Mouse (Mus musculus) MEL (cell line): ENCODE measurements around the gene Pdxk. TPM values are rescaled to one million over a fixed set of nuclear protein-coding genes. Genes with fewer than 3 reads are reported as not detected.

Experiments used
- DNase-seq: peaks from one replicate; pipeline ENCODE4 v3.0.0; 2011; ENCODE audit warnings: low read depth, low spot score
- H3K27ac ChIP-seq: 2 replicates; pipeline ENCODE4 v1.5.1; 2012; ENCODE audit warnings: low read depth, mild to moderate bottlenecking, control low read depth, low read length, moderate library complexity; ENCODE audit not compliant: control insufficient read depth
- H3K27me3 ChIP-seq, 2 experiments: fragments of 150-350 bp in 1 of 2; sonication (generic) in 1 of 2; 2 replicates each; pipeline ENCODE4 v1.6.1; 2012; ENCODE audit warnings: low read length in 2 of 2, mild to moderate bottlenecking in 2 of 2, improper control_type of control experiment in 1 of 2, moderate library complexity in 1 of 2; ENCODE audit not compliant: insufficient read depth in 2 of 2, control insufficient read depth in 1 of 2
- H3K36me3 ChIP-seq, 2 experiments: 2 replicates each; pipeline ENCODE4 v1.6.1; 2012 to 2014; ENCODE audit warnings: low read length in 2 of 2, improper control_type of control experiment in 1 of 2, inconsistent platforms in 1 of 2, mild to moderate bottlenecking in 1 of 2; ENCODE audit not compliant: insufficient read depth in 2 of 2, control insufficient read depth in 1 of 2
- H3K4me1 ChIP-seq, 2 experiments: fragments of 150-350 bp in 1 of 2; sonication (generic) in 1 of 2; 2 replicates each; pipeline ENCODE4 v1.6.1; 2012; ENCODE audit warnings: low read length in 2 of 2, improper control_type of control experiment in 1 of 2, mild to moderate bottlenecking in 1 of 2; ENCODE audit not compliant: insufficient read depth in 2 of 2, control insufficient read depth in 1 of 2
- H3K4me3 ChIP-seq, 2 experiments: fragments of 150-350 bp in 1 of 2; sonication (generic) in 1 of 2; 2 replicates each; pipeline ENCODE4 v1.5.1; 2012; ENCODE audit warnings: low read depth in 2 of 2, low read length in 2 of 2, mild to moderate bottlenecking in 2 of 2, moderate library complexity in 2 of 2, control low read depth in 1 of 2, improper control_type of control experiment in 1 of 2; ENCODE audit not compliant: control insufficient read depth in 1 of 2, insufficient read depth in 1 of 2
- H3K79me2 ChIP-seq: 2 replicates; pipeline ENCODE4 v1.6.1; 2012; ENCODE audit warnings: mild to moderate bottlenecking, low read length, moderate library complexity; ENCODE audit not compliant: control insufficient read depth, poor library complexity, insufficient read depth
- H3K9ac ChIP-seq: 2 replicates; pipeline ENCODE4 v1.6.1; 2012; ENCODE audit warnings: low read depth, mild to moderate bottlenecking, control low read depth, low read length, moderate library complexity; ENCODE audit not compliant: control insufficient read depth, poor library complexity, severe bottlenecking
- H3K9me3 ChIP-seq: fragments of 150-350 bp; sonication (generic); replicated peaks from 2 replicates; pipeline ENCODE4 v1.6.1; 2012; ENCODE audit warnings: mild to moderate bottlenecking, low read length, improper control_type of control experiment, moderate library complexity; ENCODE audit not compliant: insufficient read depth
- BHLHE40 ChIP-seq: IDR thresholded peaks from 2 replicates; pipeline ENCODE4 v1.6.1; 2012; ENCODE audit warnings: low read depth, mild to moderate bottlenecking, inconsistent platforms, low read length, improper control_type of control experiment, borderline replicate concordance
- CHD1 ChIP-seq: IDR thresholded peaks from 2 replicates; pipeline ENCODE4 v1.6.1; 2012; ENCODE audit warnings: low read depth, mild to moderate bottlenecking, inconsistent platforms, low read length, improper control_type of control experiment
- CHD2 ChIP-seq: IDR thresholded peaks from 2 replicates; pipeline ENCODE4 v1.6.1; 2011; ENCODE audit warnings: low read length, improper control_type of control experiment
- CTCF ChIP-seq, 3 experiments: IDR thresholded peaks in 2 of 3; conservative IDR thresholded peaks in 1 of 3; 2 replicates each; pipeline ENCODE4 v1.5.1; 2011 to 2012; ENCODE audit warnings: low read length in 3 of 3, low read depth in 2 of 3, mild to moderate bottlenecking in 2 of 3, improper control_type of control experiment in 1 of 3, inconsistent platforms in 1 of 3, mixed read lengths in 1 of 3, moderate library complexity in 1 of 3; ENCODE audit not compliant: control insufficient read depth in 1 of 3, insufficient read depth in 1 of 3, poor library complexity in 1 of 3, severe bottlenecking in 1 of 3
- E2F4 ChIP-seq: IDR thresholded peaks from 2 replicates; pipeline ENCODE4 v1.6.1; 2011; ENCODE audit warnings: low read depth, low read length, improper control_type of control experiment, borderline replicate concordance
- ELF1 ChIP-seq: IDR thresholded peaks from 2 replicates; pipeline ENCODE4 v1.6.1; 2014; ENCODE audit warnings: low read depth, mild to moderate bottlenecking, inconsistent platforms, low read length, improper control_type of control experiment, moderate library complexity
- EP300 ChIP-seq, 2 experiments: IDR thresholded peaks; 2 replicates each; pipeline ENCODE4 v1.6.1; 2011; ENCODE audit warnings: improper control_type of control experiment in 2 of 2, low read length in 2 of 2, low read depth in 1 of 2, mild to moderate bottlenecking in 1 of 2
- ETS1 ChIP-seq: IDR thresholded peaks from 2 replicates; pipeline ENCODE4 v1.6.1; 2012; ENCODE audit warnings: low read depth, mild to moderate bottlenecking, inconsistent platforms, low read length, improper control_type of control experiment, moderate library complexity
- GABPA ChIP-seq: IDR thresholded peaks from 2 replicates; pipeline ENCODE4 v1.6.1; 2012; ENCODE audit warnings: low read depth, mild to moderate bottlenecking, inconsistent platforms, low read length, improper control_type of control experiment, moderate library complexity
- GATA1 ChIP-seq: IDR thresholded peaks from 2 replicates; pipeline ENCODE4 v1.6.1; 2011; ENCODE audit warnings: low read depth, low read length, improper control_type of control experiment
- MAZ ChIP-seq: IDR thresholded peaks from 2 replicates; pipeline ENCODE4 v1.6.1; 2012; ENCODE audit warnings: low read depth, mild to moderate bottlenecking, inconsistent platforms, low read length, improper control_type of control experiment
- MYB ChIP-seq: IDR thresholded peaks from 2 replicates; pipeline ENCODE4 v1.6.1; 2011; ENCODE audit warnings: mild to moderate bottlenecking, low read depth, low read length, improper control_type of control experiment
- MYC ChIP-seq: IDR thresholded peaks from 2 replicates; pipeline ENCODE4 v1.6.1; 2011; ENCODE audit warnings: low read depth, mild to moderate bottlenecking, low read length, improper control_type of control experiment, moderate library complexity
- RAD21 ChIP-seq: IDR thresholded peaks from 2 replicates; pipeline ENCODE4 v1.6.1; 2011; ENCODE audit warnings: mild to moderate bottlenecking, low read depth, low read length, improper control_type of control experiment
- SMC3 ChIP-seq: IDR thresholded peaks from 2 replicates; pipeline ENCODE4 v1.6.1; 2011; ENCODE audit warnings: low read depth, low read length, improper control_type of control experiment
- USF2 ChIP-seq, 2 experiments: IDR thresholded peaks; 2 replicates each; pipeline ENCODE4 v1.6.1; 2011 to 2012; ENCODE audit warnings: improper control_type of control experiment in 2 of 2, low read length in 2 of 2, borderline replicate concordance in 1 of 2, inconsistent platforms in 1 of 2, low read depth in 1 of 2, mild to moderate bottlenecking in 1 of 2; ENCODE audit not compliant: insufficient read depth in 1 of 2
- ZKSCAN1 ChIP-seq: IDR thresholded peaks from 2 replicates; pipeline ENCODE4 v1.6.1; 2012; ENCODE audit warnings: low read depth, mild to moderate bottlenecking, inconsistent platforms, low read length, improper control_type of control experiment, moderate library complexity
- polyA plus RNA-seq, 2 experiments: library from polyadenylated mRNA; stranded (reverse) in 1 of 2; unstranded in 1 of 2; fragments of >175 nt in 1 of 2; fragments of >200 nt in 1 of 2; gene quantifications; 2 replicates each; pipeline versions ENCODE4 v1.2.1 to v1.2.4; 2012; ENCODE audit warnings: low replicate concordance in 2 of 2, low read depth in 1 of 2; ENCODE audit not compliant: insufficient read length in 2 of 2, insufficient read depth in 1 of 2, missing spikeins in 1 of 2
- total RNA-seq: library from RNA; depleted of rRNA; stranded (reverse); fragments of 300-350 nt; gene quantifications from 2 replicates; pipeline ENCODE4 v1.2.3, GENCODE M21; 2012

Gene Pdxk
- total and polyA plus RNA-seq, 3 experiments, result 28.7 to 29.3 TPM; not detected in 1

DNA sequence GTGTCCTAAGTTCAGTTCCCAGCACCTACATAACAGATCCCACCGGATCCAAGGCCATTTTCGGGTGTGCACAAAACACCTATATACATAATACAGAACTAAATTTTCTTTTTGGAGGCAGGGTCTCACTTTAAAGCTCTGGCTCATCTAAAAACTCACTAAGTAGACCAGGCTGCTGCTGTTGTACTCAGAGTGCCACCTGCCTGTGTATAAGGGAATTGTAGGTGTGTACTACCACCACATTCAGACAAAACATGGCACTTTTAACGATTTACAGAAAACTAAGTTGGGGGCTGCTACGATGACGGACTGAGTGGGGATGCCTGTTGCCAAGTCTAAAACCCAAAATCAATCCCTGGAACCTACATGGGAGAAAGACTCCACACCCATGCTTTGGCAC lies 14.0 kb downstream of the Pdxk start:
- Histone ChIP-seq H3K9ac (no peak overlapping the region), H3K36me3 (peaks cover 0 to 6% of the 10 kb centered on the region in 2 experiments; a peak in 2 of 4 replicates), H3K9me3 (no peaks in the 10 kb centered on the region), H3K4me1 (no peaks in the 10 kb centered on the region), H3K79me2 (peaks cover 14% of the 10 kb centered on the region; the same call in 1 of the 2 replicates), H3K27me3 (no peaks in the 10 kb centered on the region), H3K27ac (no peak overlapping the region), H3K4me3 (no peak overlapping the region)
- DNase-seq, result no peak
- no peak for TF ChIP-seq ZKSCAN1
- TF ChIP-seq RAD21, result peak; percentile 13
- TF ChIP-seq MYB, result no peak
- TF ChIP-seq CTCF (IDR thresholded peaks at IDR 0.05 in 2 of 3, conservative IDR thresholded peaks at IDR 0.05 in 1 of 3; ENCODE audit: control insufficient read depth in 1 of 3, insufficient read depth in 1 of 3, low read depth in 2 of 3, low read length in 3 of 3, poor library complexity in 1 of 3, severe bottlenecking in 1 of 3), result peak in 2 of 3 experiments; percentile 18 to 31; a peak in 3 of 6 replicates

DNA sequence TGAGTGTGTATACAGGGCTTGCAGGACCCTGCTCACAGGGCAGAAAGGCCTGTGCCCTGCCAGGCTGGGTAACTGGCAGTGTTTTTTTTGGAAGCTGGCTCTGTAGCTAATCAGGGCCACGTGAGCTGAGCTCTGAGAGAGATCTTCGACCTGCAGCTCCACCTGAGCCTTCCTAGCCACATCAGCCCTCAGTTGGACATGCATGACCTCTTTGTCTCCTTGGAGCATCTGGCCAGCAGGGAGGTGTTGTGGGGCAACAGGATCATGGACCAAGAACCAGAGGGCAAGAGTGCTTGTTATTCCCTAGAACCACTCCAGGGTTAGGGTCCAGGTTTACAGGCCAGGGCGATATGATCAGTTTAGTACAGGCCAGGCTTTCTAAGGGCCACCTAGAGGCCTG lies 17.4 kb downstream of the Pdxk start:
- no peaks in the 10 kb centered on the region for H3K9me3 ChIP-seq
- no peak for TF ChIP-seq ELF1
- no peak for TF ChIP-seq GABPA
- no peak for TF ChIP-seq ZKSCAN1
- no peak for TF ChIP-seq CHD2
- no peak for TF ChIP-seq MYC
- no peak for TF ChIP-seq SMC3
- TF ChIP-seq BHLHE40, result no peak
- TF ChIP-seq ETS1, result no peak
- TF ChIP-seq USF2 (IDR thresholded peaks at IDR 0.05; ENCODE audit: borderline replicate concordance in 1 of 2, insufficient read depth in 1 of 2, low read depth in 1 of 2, low read length in 2 of 2), result no peak
- no peak for TF ChIP-seq EP300 (IDR thresholded peaks at IDR 0.05; ENCODE audit: low read depth in 1 of 2, low read length in 2 of 2)
- no peak for TF ChIP-seq CHD1
- no peak for TF ChIP-seq MAZ
- no peak for TF ChIP-seq E2F4
- TF ChIP-seq GATA1, result no peak
- no peak for TF ChIP-seq RAD21

More for the DNA sequence above, 17.4 kb downstream of the Pdxk start:
- H3K79me2 ChIP-seq, result no peaks in the 10 kb centered on the region
- DNase-seq, result no peak
- no peak overlapping the region for H3K4me3 ChIP-seq
- H3K4me1 ChIP-seq, result no peaks in the 10 kb centered on the region
- no peak overlapping the region for H3K9ac ChIP-seq
- peaks cover 0 to 7% of the 10 kb centered on the region in 2 experiments; a peak in 2 of 4 replicates for H3K36me3 ChIP-seq
- no peaks in the 10 kb centered on the region for H3K27me3 ChIP-seq
- H3K27ac ChIP-seq, result no peak overlapping the region
